8 mouse cellular contexts compared by ENCODE assay signal in genomic region chr4:136312616-136313015, GRCm38 (mm10). TPM values are rescaled to one million over a fixed set of nuclear protein-coding genes. Genes with fewer than 3 reads are reported as not detected.
DNase-seq lines count a peak whose midpoint lies in the region; ATAC-seq and TF ChIP-seq lines count a peak whose summit lies in the region.

No protein-coding gene starts in this region.

- no peak for ATAC-seq in heart, embryonic 13.5 days (ENCODE audit: extremely low read depth, insufficient number of reproducible peaks, low FRiP score, low TSS enrichment)
- no peak for ATAC-seq in forebrain, embryonic 15.5 days (replicated peaks)
- ATAC-seq in liver, embryonic 16.5 days (ENCODE audit: low read depth): no peak

- peak overlapping the region; percentile 96 for H3K4me3 ChIP-seq in heart, embryonic 13.5 days
- peak overlapping the region; percentile 37 to 84 (median 72) for H3K4me3 ChIP-seq in CH12.LX (replicated peaks in 1 of 3; ENCODE audit: low read depth in 2 of 3, low read length in 2 of 3, poor library complexity in 1 of 3)
- H3K4me3 ChIP-seq in forebrain, embryonic 15.5 days: peak overlapping the region; percentile 86
- peak overlapping the region; percentile 96 for H3K4me3 ChIP-seq in liver, embryonic 16.5 days (ENCODE audit: low read depth, low read length)

- no peak for TF ChIP-seq RAD21 in CH12.LX (IDR thresholded peaks at IDR 0.05; ENCODE audit: low read depth, low read length)

- TF ChIP-seq POLR2A in CH12.LX (IDR thresholded peaks at IDR 0.05; ENCODE audit: low read depth, low read length): no peak

- TF ChIP-seq CTCF in CH12.LX (conservative IDR thresholded peaks at IDR 0.05 in 1 of 2, IDR thresholded peaks at IDR 0.05 in 1 of 2; ENCODE audit: low read depth in 2 of 2, low read length in 2 of 2): no peak

- H3K79me2 ChIP-seq in CH12.LX (replicated peaks; ENCODE audit: control insufficient read depth, extremely low read depth, insufficient read depth, poor library complexity, severe bottlenecking): peaks cover 51% of the 10 kb centered on the region

- WGBS in heart, embryonic 13.5 days: 14% methylated on average over 4 of the region's 4 CpGs
- 13% methylated on average over 4 of the region's 4 CpGs for WGBS in forebrain, embryonic 15.5 days
- WGBS in liver, embryonic 16.5 days (ENCODE audit: insufficient replicate concordance): 10% methylated on average over 4 of the region's 4 CpGs

- peak overlapping the region; percentile 99 for H3K9ac ChIP-seq in heart, embryonic 13.5 days
- H3K9ac ChIP-seq in CH12.LX (ENCODE audit: insufficient read depth, low read depth): peak overlapping the region; percentile 99; the same call in 1 of the 2 replicates
- peak overlapping the region; percentile 94 for H3K9ac ChIP-seq in forebrain, embryonic 15.5 days (replicated peaks)
- H3K9ac ChIP-seq in liver, embryonic 16.5 days (ENCODE audit: low read depth, low read length): peak overlapping the region; percentile 61

- no peak for DNase-seq in heart, adult 11 months
- peak; percentile 14 for DNase-seq in CH12.LX (ENCODE audit: extremely low read depth)
- no peak for DNase-seq in cerebellum, adult 18-20 months
- DNase-seq in frontal cortex, postnatal 14 days (ENCODE audit: low spot score in 2 of 2): no peak
- DNase-seq in kidney, adult 8-10 months: no peak

- H3K36me3 ChIP-seq in heart, embryonic 13.5 days: peaks cover 14% of the 10 kb centered on the region
- peaks cover 2 to 16% of the 10 kb centered on the region in 2 experiments for H3K36me3 ChIP-seq in CH12.LX (replicated peaks in 1 of 2; ENCODE audit: control insufficient read depth in 1 of 2, insufficient read depth in 1 of 2, low read length in 1 of 2)
- peaks cover 9% of the 10 kb centered on the region; the same call in 1 of the 2 replicates for H3K36me3 ChIP-seq in forebrain, embryonic 15.5 days
- peaks cover 12% of the 10 kb centered on the region; the same call in 1 of the 2 replicates for H3K36me3 ChIP-seq in liver, embryonic 16.5 days (ENCODE audit: control insufficient read depth, insufficient read depth)

- no peak for TF ChIP-seq EP300 in CH12.LX (IDR thresholded peaks at IDR 0.05; ENCODE audit: low read length)

- H3K9me3 ChIP-seq in heart, embryonic 13.5 days: no peaks in the 10 kb centered on the region
- H3K9me3 ChIP-seq in CH12.LX (replicated peaks; ENCODE audit: low read length): no peaks in the 10 kb centered on the region
- no peaks in the 10 kb centered on the region for H3K9me3 ChIP-seq in forebrain, embryonic 15.5 days
- no peaks in the 10 kb centered on the region for H3K9me3 ChIP-seq in liver, embryonic 16.5 days (replicated peaks; ENCODE audit: control insufficient read depth, low read length)

- H3K27ac ChIP-seq in heart, embryonic 13.5 days (replicated peaks): 0 out of 2 replicates have a peak overlapping the region, but pooled peaks have one; percentile 12
- H3K27ac ChIP-seq in CH12.LX (ENCODE audit: insufficient read depth, low read depth): peak overlapping the region; percentile 46; the same call in 1 of the 2 replicates
- no peak overlapping the region for H3K27ac ChIP-seq in forebrain, embryonic 15.5 days (replicated peaks)
- peak overlapping the region; percentile 73 for H3K27ac ChIP-seq in liver, embryonic 16.5 days (ENCODE audit: low read length)

- H3K4me2 ChIP-seq in heart, embryonic 13.5 days: peak overlapping the region; percentile 85
- peak overlapping the region; percentile 63 for H3K4me2 ChIP-seq in CH12.LX (ENCODE audit: insufficient read depth, low read depth, poor library complexity, severe bottlenecking)
- peak overlapping the region; percentile 79 for H3K4me2 ChIP-seq in forebrain, embryonic 15.5 days (replicated peaks)
- H3K4me2 ChIP-seq in liver, embryonic 16.5 days (ENCODE audit: low read depth, low read length): peak overlapping the region; percentile 99

- in situ Hi-C loops in CH12.LX (cut with MboI; ENCODE audit: low pct_ligation_motif_present, low pct_unique_long_range_greater_than_20kb, low sequenced_read_pairs): loop anchor here (5.0 kb wide), 1 partner anchor 40 kb away; no protein-coding TSS in a partner anchor

- 0 out of 2 replicates have a peak, but pooled peaks cover under 1% of the 10 kb centered on the region for H3K27me3 ChIP-seq in heart, embryonic 13.5 days (replicated peaks)
- no peaks in the 10 kb centered on the region for H3K27me3 ChIP-seq in CH12.LX (replicated peaks)
- no peaks in the 10 kb centered on the region for H3K27me3 ChIP-seq in forebrain, embryonic 15.5 days
- H3K27me3 ChIP-seq in liver, embryonic 16.5 days (ENCODE audit: control insufficient read depth, insufficient read depth, low read depth, low read length): no peaks in the 10 kb centered on the region

- peaks cover 43% of the 10 kb centered on the region for H3K4me1 ChIP-seq in heart, embryonic 13.5 days
- peaks cover 2 to 38% of the 10 kb centered on the region in 2 experiments; a peak in 2 of 4 replicates for H3K4me1 ChIP-seq in CH12.LX (ENCODE audit: control insufficient read depth in 1 of 2, insufficient read depth in 2 of 2)
- H3K4me1 ChIP-seq in forebrain, embryonic 15.5 days: peaks cover 42% of the 10 kb centered on the region
- H3K4me1 ChIP-seq in liver, embryonic 16.5 days (ENCODE audit: control insufficient read depth, low read depth, low read length): peaks cover 24% of the 10 kb centered on the region

- dilution Hi-C loops in CH12.LX (cut with MboI; ENCODE audit: extremely low pct_ligation_motif_present, extremely low pct_unique_long_range_greater_than_20kb, low sequenced_read_pairs): no loop called here

TF ChIP-seq in CH12.LX, 34 proteins besides CTCF, POLR2A, EP300 and RAD21:
- TF ChIP-seq SMC3 (IDR thresholded peaks at IDR 0.05; ENCODE audit: low read depth, low read length) (no peak), MAFK (IDR thresholded peaks at IDR 0.05; ENCODE audit: insufficient replicate concordance, low read length) (0 out of 2 replicates have a peak, but pooled peaks have one; percentile 54)

RNA-seq across cellular contexts. Expression of gene Hnrnpr, which starts 1.9 kb away (rescaled TPM):
- polyA plus RNA-seq in heart, embryonic 13.5 days (2015; fragmentation: Nextera tagmentation; extraction: Ambion mirVana): 109 and 116 TPM in 2 replicates
- total RNA-seq in CH12.LX (2012; rRNA removed) (65.6 and 86.6 TPM in 2 replicates), CH12.LX (2014; rRNA removed) (117 and 137 TPM in 2 replicates)
- 130 and 183 TPM in 2 replicates for polyA plus RNA-seq in CH12.LX (2012; ENCODE audit: insufficient read length, low read depth)
- polyA plus RNA-seq in forebrain, embryonic 15.5 days (2015; fragmentation: Nextera tagmentation; extraction: Ambion mirVana): 247 and 258 TPM in 2 replicates
- 44.3 and 47.2 TPM in 2 replicates for polyA plus RNA-seq in liver, embryonic 16.5 days (2015; fragmentation: Nextera tagmentation; extraction: Ambion mirVana)

RNA-seq across cellular contexts. Expression of gene Zfp46, which starts 28.1 kb away (rescaled TPM):
- 18.3 and 19.7 TPM in 2 replicates for polyA plus RNA-seq in heart, embryonic 13.5 days (2015; fragmentation: Nextera tagmentation; extraction: Ambion mirVana)
- 6.6 and 7.2 TPM in 2 replicates for total RNA-seq in CH12.LX (2012; rRNA removed)
- 3.3 and 4.1 TPM in 2 replicates for total RNA-seq in CH12.LX (2014; rRNA removed)
- 1.8 and 2.8 TPM in 2 replicates for polyA plus RNA-seq in CH12.LX (2012; ENCODE audit: insufficient read length, low read depth)
- polyA plus RNA-seq in forebrain, embryonic 15.5 days (2015; fragmentation: Nextera tagmentation; extraction: Ambion mirVana): 42.2 and 46.1 TPM in 2 replicates
- polyA plus RNA-seq in liver, embryonic 16.5 days (2015; fragmentation: Nextera tagmentation; extraction: Ambion mirVana): 2.8 and 3.5 TPM in 2 replicates
